Mouse (Mus musculus) CD4-positive helper T cell, adult 2 months (primary cell): Measurements from ENCODE around the gene Gfod1.

Experiments used
- DNase-seq: peaks from one replicate; pipeline ENCODE4 v3.0.0-alpha.2; 2012; ENCODE audit warnings: low read depth, missing footprints, low spot score

Gfod1 gene

DNA sequence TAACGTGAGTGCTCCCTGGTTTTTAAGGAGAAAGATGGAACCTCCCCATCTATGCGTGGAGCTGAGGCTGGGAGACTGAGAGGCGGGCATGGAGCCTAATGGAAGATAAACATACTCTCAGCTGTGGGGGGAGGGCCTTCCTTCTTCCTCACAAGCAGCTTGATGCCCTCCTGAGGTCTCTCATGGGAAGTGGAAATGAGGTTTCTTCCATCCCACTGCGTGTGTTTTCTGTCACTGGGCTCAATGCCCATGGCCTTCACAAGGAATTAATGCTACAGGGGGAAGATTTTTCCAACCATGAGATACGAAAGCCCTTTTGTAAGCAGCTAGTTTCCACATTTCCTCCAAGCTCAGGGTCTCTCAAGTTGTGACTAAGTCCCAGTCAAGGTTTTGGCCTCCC, 100.3 kb downstream of the Gfod1 start:
- DNase-seq = no peak

DNA sequence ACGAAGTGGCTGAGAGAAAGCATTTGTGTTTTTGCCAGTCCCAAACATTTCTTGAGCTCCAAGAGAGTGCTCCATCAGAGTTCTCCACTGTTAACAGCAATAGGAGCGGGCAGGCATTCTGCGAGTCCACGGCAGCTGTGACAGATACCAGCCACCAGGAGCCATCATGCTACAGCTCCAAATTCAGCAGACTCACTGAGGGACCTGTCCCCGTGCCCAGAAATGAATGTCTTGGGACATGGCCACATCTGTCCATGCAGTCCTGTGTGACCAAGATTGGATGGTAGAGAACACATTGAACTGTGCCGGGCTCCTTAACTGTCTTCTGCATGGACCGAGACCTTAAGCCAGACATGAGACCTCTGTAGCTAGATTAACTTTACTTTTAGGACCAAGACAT, 100.7 kb downstream of the Gfod1 start:
- no peak for DNase-seq

- DNase-seq = no peak
Measured at GRCm38 (mm10) chr13:43202351-43202750, 101.6 kb downstream of the Gfod1 start.

GRCm38 (mm10) chr13:43201033-43201432, 102.9 kb downstream of the Gfod1 start:
- DNase-seq = peak; percentile 45

DNA sequence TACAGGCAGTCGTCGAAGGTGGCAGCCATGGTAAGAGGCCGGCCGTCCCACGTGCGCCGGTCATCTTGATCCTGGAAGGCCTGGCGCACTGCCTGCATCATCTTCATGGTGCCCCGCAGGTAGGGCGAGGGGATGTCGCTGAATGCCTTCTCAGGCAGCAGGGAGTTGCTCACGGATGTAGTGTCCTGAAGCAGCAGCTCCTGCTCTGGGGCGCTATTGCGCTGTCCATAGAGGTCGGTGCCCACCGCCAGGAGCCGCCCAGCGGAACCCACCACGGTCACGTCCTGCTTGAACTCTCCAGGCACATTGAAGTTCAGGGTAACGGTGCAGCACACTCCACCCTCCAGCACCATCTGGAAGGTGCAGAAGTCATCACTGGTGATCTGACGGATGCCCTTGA, 103.5 kb downstream of the Gfod1 start:
- no peak for DNase-seq

GRCm38 (mm10) chr13:43199749-43200148, 104.2 kb downstream of the Gfod1 start:
- peak; percentile 63 for DNase-seq

GRCm38 (mm10) chr13:43199282-43199681, 104.7 kb downstream of the Gfod1 start:
- DNase-seq = no peak

DNA sequence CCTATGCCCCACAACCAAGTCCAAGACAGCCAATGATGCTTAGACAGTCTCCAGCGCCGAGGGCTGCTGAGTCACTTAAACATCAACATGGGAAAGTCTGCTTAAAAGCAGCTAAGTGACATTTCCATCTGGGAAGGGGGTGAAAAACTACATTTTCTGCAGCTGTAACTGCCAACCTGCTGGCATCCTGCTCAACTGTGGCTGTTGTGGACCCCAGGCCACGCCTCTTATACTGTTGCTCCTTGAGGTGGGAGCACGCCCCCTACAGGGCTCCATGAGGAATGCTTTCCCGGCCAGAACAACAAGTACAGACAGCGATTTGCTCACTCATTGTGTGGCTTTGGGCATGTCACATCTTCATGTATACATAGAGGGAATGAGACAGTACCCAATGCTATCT, 106.8 kb downstream of the Gfod1 start:
- no peak for DNase-seq

- no peak for DNase-seq
Measured at GRCm38 (mm10) chr13:43196000-43196399, 108.0 kb downstream of the Gfod1 start.

GRCm38 (mm10) chr13:43193932-43194331, 110.0 kb downstream of the Gfod1 start:
- DNase-seq = no peak

GRCm38 (mm10) chr13:43193266-43193665, 110.7 kb downstream of the Gfod1 start:
- DNase-seq = peak; percentile 37

GRCm38 (mm10) chr13:43191741-43192192, 112.2 kb downstream of the Gfod1 start:
- peak; percentile 56 for DNase-seq

DNA sequence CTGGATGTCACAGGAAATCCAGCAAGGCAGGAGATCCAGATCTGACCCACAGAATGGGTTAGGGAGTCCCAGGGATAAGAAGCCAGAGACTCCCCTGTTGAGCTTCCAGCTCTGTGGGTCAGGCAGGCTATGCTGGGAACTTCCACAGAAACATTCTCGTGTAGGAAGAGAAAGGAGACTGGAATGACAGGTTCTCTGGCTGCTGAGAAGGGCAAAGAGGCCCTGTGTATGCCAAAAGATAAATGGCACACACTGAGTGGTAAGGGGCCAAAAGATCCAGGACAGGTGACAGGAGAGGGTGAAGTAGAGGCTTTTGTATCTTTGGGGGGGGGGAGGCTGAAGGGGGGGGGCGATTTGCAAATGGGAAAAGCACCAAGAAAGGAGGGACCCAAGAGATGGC, 112.7 kb downstream of the Gfod1 start:
- DNase-seq = no peak

DNA sequence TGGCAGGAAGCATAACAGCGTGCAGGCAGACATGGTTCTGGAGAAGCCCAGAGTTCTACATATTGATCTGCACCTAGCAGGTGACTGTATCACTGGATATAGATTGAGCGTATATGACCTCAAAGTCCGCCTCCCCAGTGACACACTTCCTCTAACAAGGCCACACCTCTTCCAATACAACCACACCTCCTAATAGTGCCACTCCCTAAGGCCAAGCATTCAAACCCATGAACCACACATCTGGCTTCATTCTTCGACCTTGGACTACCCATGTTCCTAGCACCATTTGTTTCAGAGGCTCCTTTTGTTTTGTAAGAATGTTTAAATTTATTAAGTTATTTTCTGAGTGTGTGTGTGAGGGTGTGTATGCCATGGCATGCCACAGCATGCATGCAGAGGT, 116.2 kb downstream of the Gfod1 start:
- DNase-seq = no peak

GRCm38 (mm10) chr13:43183248-43184055, 120.5 kb downstream of the Gfod1 start:
- no peak for DNase-seq

GRCm38 (mm10) chr13:43182465-43183201, 121.3 kb downstream of the Gfod1 start:
- DNase-seq = peak; percentile 76

DNA sequence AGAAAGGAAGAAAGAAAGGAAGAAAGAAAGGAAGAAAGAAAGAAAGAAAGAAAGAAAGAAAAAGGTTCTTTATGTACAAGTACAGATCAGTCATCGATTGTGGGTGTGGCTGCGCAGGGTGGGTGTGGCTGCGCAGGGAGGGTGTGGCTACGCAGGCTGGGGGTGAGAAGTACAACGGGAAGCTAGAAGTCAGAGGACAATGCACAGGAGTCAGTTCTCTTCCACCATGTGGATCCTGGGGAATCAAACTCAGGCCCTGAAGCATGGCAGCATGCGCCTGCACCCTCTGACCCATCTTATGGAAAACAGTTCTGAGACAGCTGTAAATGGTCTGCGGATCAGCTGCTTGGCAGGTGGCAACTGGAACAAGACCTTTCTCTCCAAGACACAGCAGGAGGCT, 122.9 kb downstream of the Gfod1 start:
- no peak for DNase-seq

- peak; percentile 86 for DNase-seq
Measured at GRCm38 (mm10) chr13:43177317-43177716, 126.7 kb downstream of the Gfod1 start.

DNA sequence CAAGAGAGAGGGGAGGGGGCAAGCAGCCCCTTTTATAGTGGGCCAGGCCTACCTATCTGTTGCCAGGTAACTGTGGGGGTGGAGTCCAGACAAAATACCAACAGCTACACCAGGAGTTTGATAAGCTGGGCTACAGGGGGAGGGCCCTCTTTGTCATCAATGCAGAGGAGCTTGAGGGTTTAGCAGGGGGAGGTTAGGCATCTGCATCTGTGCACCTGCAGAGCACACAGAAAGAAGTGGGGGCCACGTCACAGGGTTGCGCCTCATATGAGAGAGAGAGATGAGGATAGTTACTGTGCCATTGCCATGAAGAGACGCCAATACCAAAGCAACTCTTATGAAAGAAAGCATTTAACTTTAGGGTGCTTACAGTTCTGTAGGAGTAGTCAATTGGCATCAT, 127.3 kb downstream of the Gfod1 start:
- peak; percentile 58 for DNase-seq

GRCm38 (mm10) chr13:43173262-43173661, 130.7 kb downstream of the Gfod1 start:
- DNase-seq = peak; percentile 85

DNA sequence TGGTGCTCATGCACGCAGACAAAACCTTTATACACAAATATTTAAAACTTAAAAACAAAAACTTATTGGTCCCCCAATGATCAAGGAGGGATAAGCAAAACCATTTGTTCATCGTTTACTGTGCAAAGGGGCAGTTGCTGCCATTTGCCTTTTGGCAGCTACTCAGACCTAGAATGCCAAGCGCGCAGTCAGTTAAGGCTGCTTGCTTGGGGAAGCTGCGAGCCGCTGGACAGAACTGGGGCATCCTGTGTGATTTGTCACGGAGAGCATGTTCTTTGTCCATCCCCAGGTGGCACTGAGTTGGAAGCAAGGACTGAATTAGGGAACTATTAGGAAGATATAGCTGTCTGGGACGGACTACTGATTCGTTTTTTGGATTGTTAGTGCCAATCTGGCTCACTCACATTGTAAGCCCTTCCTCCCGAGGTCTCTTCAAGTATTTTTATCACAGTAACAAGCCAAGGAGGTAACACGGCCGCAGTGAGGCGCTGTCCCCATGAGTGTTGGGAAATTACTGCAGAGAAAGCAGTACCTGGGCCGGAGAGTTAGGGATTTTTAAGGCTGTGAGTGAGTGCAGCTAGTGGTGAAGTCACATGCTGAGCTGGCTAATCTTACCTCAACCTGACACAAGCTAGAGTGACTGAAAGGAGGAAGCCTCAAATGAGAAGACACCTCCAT, 131.8 kb downstream of the Gfod1 start:
- DNase-seq = peak; percentile 35

DNA sequence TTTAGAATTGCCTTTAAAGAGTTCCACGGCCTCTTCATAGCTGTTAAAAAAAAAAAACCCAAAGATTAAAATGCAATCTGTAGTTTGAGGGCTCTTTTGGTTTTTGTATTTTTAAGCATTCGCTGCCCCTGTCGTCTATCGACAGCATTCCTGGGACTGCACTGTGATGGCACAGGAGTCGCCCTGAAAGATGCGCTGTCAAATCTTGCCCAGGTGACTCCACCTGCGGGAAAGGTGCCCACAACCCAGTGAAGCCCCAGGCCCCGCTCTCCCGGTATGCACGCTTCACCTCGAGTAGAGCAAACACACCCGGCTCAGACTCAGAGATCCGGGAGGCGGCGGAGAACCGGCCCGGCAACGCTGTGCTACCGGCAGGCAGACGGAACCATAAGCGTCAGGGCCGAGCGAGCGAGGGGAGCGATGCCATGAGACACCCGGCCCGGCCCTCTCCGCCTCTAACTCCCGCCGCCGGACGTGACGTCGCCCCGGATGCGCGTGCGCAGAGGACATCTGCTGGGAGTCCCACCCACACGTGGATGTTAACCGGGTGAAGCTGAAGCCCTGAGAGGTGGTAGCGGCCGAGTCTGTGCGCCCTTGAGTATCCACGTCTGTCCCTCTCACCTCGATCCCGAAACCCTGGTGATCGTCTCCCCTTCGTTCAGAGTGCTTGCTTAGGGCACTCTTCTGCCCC, 132.8 kb downstream of the Gfod1 start, which contains the start of gene Tbc1d7:
Gene Tbc1d7 (minus strand): TSS at position 482 of the 691 bp plus-strand sequence.
- DNase-seq = peak; percentile 97
